Mouse (Mus musculus) intestine, postnatal 0 days (tissue): ENCODE measurements around the gene Inppl1. TPM values are rescaled to one million over a fixed set of nuclear protein-coding genes. Genes with fewer than 3 reads are reported as not detected.
A peak's percentile ranks its signal among the peaks of the same experiment; 100 is the strongest.

Experiments used
- ATAC-seq: fragments of 200-750 bp; cut with Nextera tagmentation; 2 replicates; pipeline ENCODE4 v1.8.0; 2017; ENCODE audit warnings: mild to moderate bottlenecking, moderate TSS enrichment, moderate library complexity
- H3K27ac ChIP-seq: fragments of 300-500 bp; sonication (generic); 2 replicates; pipeline ENCODE4 v1.5.1; 2014; ENCODE audit warnings: mild to moderate bottlenecking, low read depth, low read length, moderate library complexity
- H3K27me3 ChIP-seq: fragments of 300-500 bp; sonication (generic); replicated peaks from 2 replicates; pipeline ENCODE4 v1.6.1; 2014; ENCODE audit warnings: low read length, mixed read lengths; ENCODE audit not compliant: control insufficient read depth, insufficient read depth
- H3K36me3 ChIP-seq: fragments of 300-500 bp; sonication (generic); 2 replicates; pipeline ENCODE4 v1.6.1; 2014; ENCODE audit warnings: mild to moderate bottlenecking, moderate library complexity; ENCODE audit not compliant: control insufficient read depth, insufficient read depth
- H3K4me1 ChIP-seq: fragments of 300-500 bp; sonication (generic); replicated peaks from 2 replicates; pipeline ENCODE4 v1.6.1; 2014; ENCODE audit warnings: antibody characterized with exemption, low read length, mixed read lengths; ENCODE audit not compliant: control insufficient read depth, insufficient read depth
- H3K4me2 ChIP-seq: fragments of 300-500 bp; sonication (generic); replicated peaks from 2 replicates; pipeline ENCODE4 v1.6.1; 2014; ENCODE audit warnings: low read depth, mild to moderate bottlenecking, moderate library complexity
- H3K4me3 ChIP-seq: fragments of 300-500 bp; sonication (generic); 2 replicates; pipeline ENCODE4 v1.5.1; 2014; ENCODE audit warnings: low read depth, low read length
- H3K9ac ChIP-seq: fragments of 300-500 bp; sonication (generic); 2 replicates; pipeline ENCODE4 v1.6.1; 2014; ENCODE audit warnings: mild to moderate bottlenecking, low read depth, low read length
- H3K9me3 ChIP-seq: fragments of 300-500 bp; sonication (generic); 2 replicates; pipeline ENCODE4 v1.6.1; 2016; ENCODE audit warnings: mixed run types; ENCODE audit not compliant: control insufficient read depth
- CTCF ChIP-seq: sonication (generic); IDR thresholded peaks from 2 replicates; pipeline ENCODE4 v1.5.1; 2016; ENCODE audit warnings: low read depth, mild to moderate bottlenecking, control low read depth, antibody characterized with exemption, moderate library complexity
- WGBS: fragments of 180-500 bp; shearing (Covaris S2); extraction: QIAGEN DNeasy Blood & Tissue Kit; methylation state at CpG from one replicate; pipeline ENCODE4 v1.1.7; 2014; 5-methylcytosine and 5-hydroxymethylcytosine counted together
- polyA plus RNA-seq: library from polyadenylated mRNA; unstranded; fragments of >200 nt; fragmentation: Nextera tagmentation; extraction: Ambion mirVana; gene quantifications from 2 replicates; pipeline ENCODE4 v1.2.1, GENCODE M21; 2015

Gene Inppl1
- polyA plus RNA-seq: 18.2 and 25.8 TPM in 2 replicates

GRCm38 (mm10) chr7:101837606-101838471 is at the start of gene Inppl1:
Gene Inppl1 (minus strand): TSS chr7:101838229.
- Histone ChIP-seq H3K27me3 (no peaks in the 10 kb centered on the region), H3K9me3 (no peaks in the 10 kb centered on the region), H3K27ac (peak within 1 kb of the TSS; percentile 96), H3K4me1 (no peaks in the 10 kb centered on the region), H3K4me3 (peak within 1 kb of the TSS; percentile 90), H3K36me3 (peaks cover 17% of the 10 kb centered on the region), H3K9ac (peak within 1 kb of the TSS; percentile 92), H3K4me2 (peak within 1 kb of the TSS; percentile 97)
- under 1% methylated on average over 64 of the region's 64 CpGs for WGBS
- ATAC-seq: peak; percentile 73
- peak; percentile 67 for TF ChIP-seq CTCF

- Histone ChIP-seq H3K4me2 (no peak overlapping the region), H3K9me3 (no peaks in the 10 kb centered on the region), H3K4me3 (no peak overlapping the region), H3K4me1 (no peaks in the 10 kb centered on the region), H3K27me3 (no peaks in the 10 kb centered on the region), H3K36me3 (no peaks in the 10 kb centered on the region), H3K27ac (no peak overlapping the region), H3K9ac (no peak overlapping the region)
- ATAC-seq: no peak
- TF ChIP-seq CTCF: no peak
- 86% methylated on average over 6 of the region's 6 CpGs for WGBS
These were observed 48.2 kb upstream of the Inppl1 start for GRCm38 (mm10) chr7:101886274-101886673.

DNA sequence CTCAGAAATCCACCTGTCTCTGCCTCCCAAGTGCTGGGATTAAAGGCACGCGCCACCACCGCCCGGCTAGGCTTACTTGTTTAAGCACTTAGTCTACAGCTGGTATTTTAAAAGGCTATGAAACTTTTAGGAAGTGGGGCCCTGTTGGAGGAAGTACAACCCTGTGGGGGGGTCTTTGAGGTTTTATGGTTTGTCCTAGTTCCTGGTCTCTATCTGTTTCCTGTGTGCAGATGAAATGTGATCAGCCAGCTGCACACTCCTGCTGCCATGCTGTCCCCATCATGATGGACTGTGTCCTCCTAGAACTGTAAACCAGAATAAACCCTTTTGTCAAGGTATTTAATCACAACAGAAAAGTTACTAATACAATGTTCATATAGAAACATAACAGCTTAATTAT is 46.1 kb upstream of the Inppl1 start:
- Histone ChIP-seq H3K36me3 (no peaks in the 10 kb centered on the region), H3K4me1 (no peaks in the 10 kb centered on the region), H3K4me3 (no peak overlapping the region), H3K27ac (no peak overlapping the region), H3K27me3 (no peaks in the 10 kb centered on the region), H3K9ac (no peak overlapping the region), H3K9me3 (no peaks in the 10 kb centered on the region), H3K4me2 (no peak overlapping the region)
- no peak for ATAC-seq
- WGBS: 91% methylated on average over 4 of the region's 4 CpGs
- no peak for TF ChIP-seq CTCF

DNA sequence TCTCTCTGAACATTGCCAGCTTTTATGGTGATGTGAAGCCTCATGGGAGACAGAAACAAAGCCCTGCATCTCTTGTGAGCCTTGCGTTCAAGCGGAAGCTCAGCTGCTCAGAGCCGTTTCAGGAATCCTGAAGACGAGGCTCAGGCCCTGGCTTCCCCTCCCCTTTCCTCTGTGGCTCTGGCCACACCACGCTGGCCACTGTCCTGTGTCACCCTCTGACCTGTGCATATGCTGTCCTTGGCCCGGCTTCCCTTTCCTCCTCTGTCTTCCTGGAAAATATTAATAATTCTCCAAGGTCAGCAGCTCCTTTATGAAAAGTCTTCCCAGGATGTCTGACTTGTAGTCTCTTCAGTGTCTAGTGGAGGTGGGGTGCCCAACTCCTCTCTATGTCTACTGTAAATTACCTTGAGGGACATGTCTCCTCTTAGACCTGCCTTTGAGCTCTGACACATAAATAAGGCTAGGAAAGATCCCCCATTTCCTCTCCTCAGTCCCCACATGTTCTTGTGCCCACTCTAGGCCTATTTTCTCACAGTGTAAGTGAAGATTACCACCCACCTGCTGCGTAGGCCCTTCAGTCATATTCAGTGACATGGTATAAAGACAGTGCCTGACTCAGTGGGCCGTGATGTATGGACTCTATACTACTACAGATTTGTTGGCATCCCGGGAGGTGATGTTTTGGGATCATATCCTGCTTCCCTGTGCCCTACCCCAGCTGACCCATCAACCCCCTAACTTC is 44.6 kb upstream of the Inppl1 start:
- no peaks in the 10 kb centered on the region for H3K9me3 ChIP-seq
- H3K27me3 ChIP-seq: no peaks in the 10 kb centered on the region
- H3K4me2 ChIP-seq: no peak overlapping the region
- H3K36me3 ChIP-seq: no peaks in the 10 kb centered on the region
- no peak for ATAC-seq
- no peak overlapping the region for H3K4me3 ChIP-seq
- no peak for TF ChIP-seq CTCF
- H3K27ac ChIP-seq: no peak overlapping the region
- no peaks in the 10 kb centered on the region for H3K4me1 ChIP-seq
- no peak overlapping the region for H3K9ac ChIP-seq
- WGBS: 75% methylated on average over 9 of the region's 9 CpGs

DNA sequence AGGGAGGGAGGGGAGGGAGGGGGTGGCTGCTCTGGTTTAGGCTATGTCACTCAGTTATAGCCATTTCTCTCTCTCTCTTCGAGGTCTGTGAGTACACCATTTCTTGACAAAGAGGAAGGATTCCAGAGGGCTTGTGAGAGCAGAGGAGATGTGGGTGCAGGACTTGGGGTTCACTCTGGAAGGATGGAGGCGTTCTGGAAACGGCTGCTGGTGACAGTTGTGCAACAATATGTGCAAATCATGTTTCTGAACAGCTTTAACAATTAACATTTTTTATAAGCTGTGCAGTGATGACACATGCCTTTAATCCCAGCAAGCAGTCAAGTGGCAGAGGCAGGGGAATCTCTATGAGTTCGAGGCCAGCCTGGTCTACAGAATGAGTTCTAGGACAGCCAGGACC is 42.8 kb upstream of the Inppl1 start:
- H3K9me3 ChIP-seq: no peaks in the 10 kb centered on the region
- no peak overlapping the region for H3K9ac ChIP-seq
- TF ChIP-seq CTCF: no peak
- no peaks in the 10 kb centered on the region for H3K27me3 ChIP-seq
- H3K4me3 ChIP-seq: no peak overlapping the region
- H3K4me2 ChIP-seq: no peak overlapping the region
- no peaks in the 10 kb centered on the region for H3K36me3 ChIP-seq
- no peak overlapping the region for H3K27ac ChIP-seq
- ATAC-seq: no peak
- no peaks in the 10 kb centered on the region for H3K4me1 ChIP-seq
- WGBS: 73% methylated on average over 4 of the region's 4 CpGs

GRCm38 (mm10) chr7:101875978-101876377 is 37.9 kb upstream of the Inppl1 start:
- no peak overlapping the region for H3K4me2 ChIP-seq
- no peak overlapping the region for H3K9ac ChIP-seq
- no peak overlapping the region for H3K4me3 ChIP-seq
- no peak for TF ChIP-seq CTCF
- ATAC-seq: no peak
- no peaks in the 10 kb centered on the region for H3K9me3 ChIP-seq
- no peaks in the 10 kb centered on the region for H3K36me3 ChIP-seq
- no peak overlapping the region for H3K27ac ChIP-seq
- WGBS: 84% methylated on average over 1 of the region's 1 CpGs
- H3K4me1 ChIP-seq: no peaks in the 10 kb centered on the region
- no peaks in the 10 kb centered on the region for H3K27me3 ChIP-seq
